Mouse (Mus musculus) megakaryocyte progenitor cell, adult 5-6 weeks (primary cell): ENCODE data around the gene Gm8050. TPM values are rescaled to one million over a fixed set of nuclear protein-coding genes. Genes with fewer than 3 reads are reported as not detected.
A peak's percentile ranks its signal among the peaks of the same experiment; 100 is the strongest.
"Not testable (repeated sequence)": the region's sequence is repeated elsewhere in the genome, so short reads cannot be mapped to it uniquely, and the experiment has no call there.

Experiments used
- ATAC-seq: replicated peaks from 2 replicates; pipeline ENCODE4 v1.8.0; 2016; ENCODE audit warnings: mild to moderate bottlenecking, moderate TSS enrichment, inconsistent platforms; ENCODE audit not compliant: poor library complexity
- total RNA-seq, 2 experiments: library from RNA; stranded (forward) in 1 of 2; stranded (reverse) in 1 of 2; fragments of 157-497, 149-512 nt in 1 of 2; fragments of 200-1000 nt in 1 of 2; gene quantifications; 2 replicates each; pipeline versions ENCODE4 v1.2.3 to v1.2.4; 2015 to 2017

The Gm8050 gene
- not detected in 2 replicates for total RNA-seq (2015)
- not detected in 2 replicates for total RNA-seq (2017)

DNA sequence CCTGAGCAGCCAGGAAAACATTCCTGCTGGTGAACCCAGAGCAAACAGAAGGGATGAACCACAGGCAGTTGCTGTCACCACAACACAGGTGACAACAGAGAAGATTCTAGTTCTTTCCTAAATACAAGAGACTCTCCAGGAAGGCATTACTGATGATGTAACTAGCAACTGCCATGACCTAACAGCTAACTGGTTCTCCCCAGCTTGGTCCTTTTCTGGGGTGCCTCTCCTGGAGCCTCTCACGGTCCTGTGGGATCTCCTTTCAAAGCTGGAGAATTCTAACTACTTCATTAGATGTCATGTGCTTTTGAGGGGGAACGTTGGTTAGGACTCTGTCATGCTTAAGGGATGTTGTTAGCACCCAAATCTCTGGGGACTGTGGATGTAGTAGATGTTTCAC is at the start of gene Gm8050:
Gm8050 (minus strand) TSS at position 101 of the 400 bp plus-strand sequence.
- not testable (repeated sequence) for ATAC-seq

DNA sequence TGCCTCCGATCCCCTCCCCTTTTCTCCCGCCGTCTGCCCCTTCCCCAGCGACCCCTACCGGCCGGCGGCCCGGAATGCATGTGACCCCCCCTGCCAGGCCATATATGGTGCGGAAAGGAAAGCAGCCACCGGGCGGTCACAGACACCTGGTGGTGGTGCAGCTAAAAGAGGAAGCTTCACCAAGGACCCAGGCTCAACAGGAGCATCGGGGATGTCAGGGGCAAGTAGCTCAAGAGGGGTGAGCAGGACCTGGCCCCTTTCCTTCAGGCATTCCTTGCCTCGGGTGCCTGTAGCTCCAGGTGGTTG is 37.1 kb upstream of the Gm8050 start:
- ATAC-seq, result peak; percentile 44; the same call in 1 of the 2 replicates

DNA sequence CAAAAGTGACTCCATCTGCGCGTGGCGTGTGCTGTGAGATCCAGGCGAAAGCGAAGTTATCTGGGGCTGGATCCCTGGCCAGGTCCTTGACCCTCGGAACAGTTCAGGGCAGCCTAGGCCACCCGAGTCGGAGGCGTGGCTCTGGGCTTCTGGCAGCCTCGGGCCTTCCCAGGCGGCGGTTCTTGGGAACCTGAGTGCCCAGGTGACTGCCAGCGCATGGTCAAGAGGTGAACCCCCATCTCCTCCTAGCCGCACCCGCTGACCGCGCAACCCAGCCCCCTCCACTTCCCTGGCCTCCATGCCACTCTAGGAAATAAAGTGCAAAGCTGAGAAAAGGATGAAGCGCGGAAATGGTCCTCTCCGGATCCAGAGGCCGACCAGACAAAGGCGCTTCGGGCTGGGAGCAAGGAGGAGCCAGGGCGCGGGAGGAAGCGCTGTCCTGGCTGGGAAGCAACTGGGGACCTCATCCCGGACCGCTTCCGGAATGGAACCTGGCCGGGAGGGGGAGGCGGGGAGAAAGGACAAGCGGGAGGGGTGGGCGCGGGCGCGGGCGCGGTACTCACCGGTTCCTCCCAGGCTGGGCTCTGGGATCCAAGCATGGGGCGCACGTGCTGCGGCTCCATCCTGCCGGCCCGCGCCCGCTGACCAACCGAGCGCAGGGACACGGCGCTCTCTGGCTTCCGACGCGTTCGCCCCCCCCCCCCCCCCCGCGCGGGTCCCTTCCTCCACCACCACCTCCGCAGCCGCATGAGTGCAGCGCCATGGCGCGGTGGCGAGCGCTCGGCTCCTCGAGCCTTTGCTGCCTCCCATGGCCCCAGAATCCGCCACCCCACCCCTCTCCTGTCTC is 36.6 kb upstream of the Gm8050 start:
- not testable (repeated sequence) for ATAC-seq

DNA sequence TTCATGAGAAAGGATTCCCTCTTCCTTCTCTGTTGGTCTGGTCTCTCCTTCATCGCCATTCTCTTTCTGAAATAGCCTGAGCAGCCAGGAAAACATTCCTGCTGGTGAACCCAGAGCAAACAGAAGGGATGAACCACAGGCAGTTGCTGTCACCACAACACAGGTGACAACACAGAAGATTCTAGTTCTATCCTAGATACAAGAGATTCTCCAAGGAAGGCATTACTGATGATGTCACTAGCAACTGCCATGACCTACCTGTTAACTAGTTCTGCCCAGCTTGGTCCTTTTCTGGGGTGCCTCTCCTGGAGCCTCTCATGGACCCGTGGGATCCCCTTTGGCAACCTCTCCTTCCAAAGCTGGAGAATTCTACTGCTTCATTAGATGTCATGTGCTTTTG is 22.2 kb upstream of the Gm8050 start, which contains the start of gene Gm3636:
Gm3636 (minus strand) TSS at position 101 of the 400 bp plus-strand sequence.
- ATAC-seq, result not testable (repeated sequence)

DNA sequence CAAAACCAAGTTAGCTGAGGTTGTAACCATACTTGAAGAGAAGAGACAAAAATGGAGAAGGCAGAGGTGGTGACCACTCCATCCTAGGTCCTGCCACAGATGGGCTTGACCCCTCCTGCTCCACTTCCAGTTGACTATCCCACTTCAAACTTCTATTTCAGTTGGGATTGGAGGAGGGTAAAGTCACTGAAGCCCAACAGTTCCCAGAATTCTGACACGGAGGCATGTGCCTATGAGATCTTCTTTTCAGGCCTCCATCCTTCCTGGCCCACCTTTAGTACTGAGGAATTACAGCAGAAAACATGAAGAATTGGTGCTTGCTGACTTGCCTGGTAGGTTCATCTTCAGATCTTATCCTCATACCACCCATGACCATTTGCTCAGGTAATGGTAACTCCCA is 36.0 kb downstream of the Gm8050 start, which contains the start of gene Gm10251:
Gm10251 (minus strand) TSS at position 101 of the 400 bp plus-strand sequence.
- not testable (repeated sequence) for ATAC-seq

Other genes with a start within 250 kb of the Gm8050 start
- not detected in 2 replicates for gene Gm8356, start 183.0 kb downstream of the Gm8050 start, total RNA-seq (2015)
- not detected in 2 replicates for gene Gm8356, start 183.0 kb downstream of the Gm8050 start, total RNA-seq (2017)
- 0.27 TPM in 1 of 2 replicates, not detected in the other for gene Gm3629, start 129.6 kb downstream of the Gm8050 start, total RNA-seq (2015)
- gene Gm3629, start 129.6 kb downstream of the Gm8050 start, total RNA-seq (2017), result not detected in 2 replicates
- gene Gm3460, start 97.8 kb downstream of the Gm8050 start, total RNA-seq (2015), result not detected in 2 replicates
- gene Gm3460, start 97.8 kb downstream of the Gm8050 start, total RNA-seq (2017), result not detected in 2 replicates
- gene Gm10251, start 36.1 kb downstream of the Gm8050 start, total RNA-seq (2015), result not detected in 2 replicates
- gene Gm10251, start 36.1 kb downstream of the Gm8050 start, total RNA-seq (2017), result not detected in 2 replicates
- gene Gm3636, start 22.1 kb upstream of the Gm8050 start, total RNA-seq (2015), result 0.49 and 1.5 TPM in 2 replicates
- gene Gm3636, start 22.1 kb upstream of the Gm8050 start, total RNA-seq (2017), result not detected in 2 replicates
- gene Gm8362, start 54.2 kb upstream of the Gm8050 start, total RNA-seq (2015), result not detected in 2 replicates
- not detected in 2 replicates for gene Gm8362, start 54.2 kb upstream of the Gm8050 start, total RNA-seq (2017)
- not detected in 2 replicates for gene Gm3642, start 120.1 kb upstream of the Gm8050 start, total RNA-seq (2015)
- gene Gm3642, start 120.1 kb upstream of the Gm8050 start, total RNA-seq (2017), result not detected in 2 replicates
- gene Gm3667, start 169.7 kb upstream of the Gm8050 start, total RNA-seq (2015), result not detected in 2 replicates
- gene Gm3667, start 169.7 kb upstream of the Gm8050 start, total RNA-seq (2017), result not detected in 2 replicates